Mouse (Mus musculus): ENCODE measurements around the gene Obscn. TPM values are rescaled to one million over a fixed set of nuclear protein-coding genes. Genes with fewer than 3 reads are reported as not detected.

The Obscn gene
- total RNA-seq (2014; rRNA removed; ENCODE audit: low replicate concordance): 225 and 245 TPM in 2 replicates
- polyA plus RNA-seq (2015; fragmentation: Nextera tagmentation; extraction: Ambion mirVana): 106 and 107 TPM in 2 replicates

- TF ChIP-seq EP300 (IDR thresholded peaks at IDR 0.05; ENCODE audit: low read depth) (no peak), CTCF (IDR thresholded peaks at IDR 0.05; ENCODE audit: low read depth) (no peak)
- WGBS: 33% methylated on average over 44 of the region's 44 CpGs
- Histone ChIP-seq H3K27me3 (ENCODE audit: control insufficient read depth, insufficient read depth, low read length) (peaks cover 21% of the 10 kb centered on the region), H3K4me3 (ENCODE audit: low read depth, low read length) (peak within 1 kb of the TSS; percentile 52), H3K4me1 (ENCODE audit: control insufficient read depth, insufficient read depth) (peaks cover 30% of the 10 kb centered on the region), H3K9ac (replicated peaks; ENCODE audit: low read depth, low read length) (peak within 1 kb of the TSS; percentile 77), H3K36me3 (replicated peaks; ENCODE audit: control insufficient read depth, insufficient read depth, low read length) (peaks cover 40% of the 10 kb centered on the region), H3K4me2 (ENCODE audit: low read depth, low read length) (peak within 1 kb of the TSS; percentile 76), H3K27ac (ENCODE audit: low read depth) (peak within 1 kb of the TSS; percentile 99), H3K9me3 (replicated peaks; ENCODE audit: control insufficient read depth, low read length) (no peaks in the 10 kb centered on the region)
- ATAC-seq (ENCODE audit: insufficient read depth, low read depth): no peak
- no peak for DNase-seq (ENCODE audit: low spot score)
Observed at GRCm38 (mm10) chr11:59135904-59136452, at the start of gene Obscn. TSS of gene Obscn (minus strand) at chr11:59136402.

- H3K9me3 ChIP-seq (replicated peaks; ENCODE audit: control insufficient read depth, low read length): no peaks in the 10 kb centered on the region
- peaks cover 20% of the 10 kb centered on the region for H3K36me3 ChIP-seq (replicated peaks; ENCODE audit: control insufficient read depth, insufficient read depth, low read length)
- 83% methylated on average over 5 of the region's 5 CpGs for WGBS
- ATAC-seq (ENCODE audit: insufficient read depth, low read depth) (no peak), DNase-seq (ENCODE audit: low spot score) (no peak)
- no peak overlapping the region for H3K27ac ChIP-seq (ENCODE audit: low read depth)
- H3K4me1 ChIP-seq (ENCODE audit: control insufficient read depth, insufficient read depth): peaks cover 18% of the 10 kb centered on the region
- H3K27me3 ChIP-seq (ENCODE audit: control insufficient read depth, insufficient read depth, low read length): no peaks in the 10 kb centered on the region
- H3K4me2 ChIP-seq (ENCODE audit: low read depth, low read length): no peak overlapping the region
- no peak for TF ChIP-seq EP300 (IDR thresholded peaks at IDR 0.05; ENCODE audit: low read depth)
- TF ChIP-seq CTCF (IDR thresholded peaks at IDR 0.05; ENCODE audit: low read depth): no peak
- no peak overlapping the region for H3K4me3 ChIP-seq (ENCODE audit: low read depth, low read length)
- H3K9ac ChIP-seq (replicated peaks; ENCODE audit: low read depth, low read length): no peak overlapping the region
Observed at GRCm38 (mm10) chr11:59185490-59185889, 49.3 kb upstream of the Obscn start.

GRCm38 (mm10) chr11:59183821-59184220, 47.6 kb upstream of the Obscn start:
- WGBS: 8% methylated on average over 3 of the region's 3 CpGs
- no peaks in the 10 kb centered on the region for H3K9me3 ChIP-seq (replicated peaks; ENCODE audit: control insufficient read depth, low read length)
- no peak overlapping the region for H3K9ac ChIP-seq (replicated peaks; ENCODE audit: low read depth, low read length)
- peak overlapping the region; percentile 38; the same call in 1 of the 2 replicates for H3K4me2 ChIP-seq (ENCODE audit: low read depth, low read length)
- ATAC-seq (ENCODE audit: insufficient read depth, low read depth): peak; percentile 78
- DNase-seq (ENCODE audit: low spot score): peak; percentile 88
- peaks cover 20% of the 10 kb centered on the region for H3K36me3 ChIP-seq (replicated peaks; ENCODE audit: control insufficient read depth, insufficient read depth, low read length)
- peak overlapping the region; percentile 84 for H3K27ac ChIP-seq (ENCODE audit: low read depth)
- H3K4me3 ChIP-seq (ENCODE audit: low read depth, low read length): no peak overlapping the region
- H3K4me1 ChIP-seq (ENCODE audit: control insufficient read depth, insufficient read depth): peaks cover 19% of the 10 kb centered on the region
- H3K27me3 ChIP-seq (ENCODE audit: control insufficient read depth, insufficient read depth, low read length): no peaks in the 10 kb centered on the region
- TF ChIP-seq EP300 (IDR thresholded peaks at IDR 0.05; ENCODE audit: low read depth): peak; percentile 54; the same call in 1 of the 2 replicates
- peak; percentile 85 for TF ChIP-seq CTCF (IDR thresholded peaks at IDR 0.05; ENCODE audit: low read depth)

GRCm38 (mm10) chr11:59182864-59183331, 46.7 kb upstream of the Obscn start, which contains the start of gene Gjc2:
TSS of gene Gjc2 (minus strand) at chr11:59183213.
- peaks cover 20% of the 10 kb centered on the region for H3K36me3 ChIP-seq (replicated peaks; ENCODE audit: control insufficient read depth, insufficient read depth, low read length)
- no peaks in the 10 kb centered on the region for H3K9me3 ChIP-seq (replicated peaks; ENCODE audit: control insufficient read depth, low read length)
- no peak for TF ChIP-seq CTCF (IDR thresholded peaks at IDR 0.05; ENCODE audit: low read depth)
- no peak for TF ChIP-seq EP300 (IDR thresholded peaks at IDR 0.05; ENCODE audit: low read depth)
- ATAC-seq (ENCODE audit: insufficient read depth, low read depth) (peak; percentile 38), DNase-seq (ENCODE audit: low spot score) (peak; percentile 29)
- H3K9ac ChIP-seq (replicated peaks; ENCODE audit: low read depth, low read length): no peak within 1 kb of the TSS; the same call in 1 of the 2 replicates
- peak within 1 kb of the TSS; percentile 38 for H3K4me2 ChIP-seq (ENCODE audit: low read depth, low read length)
- 4% methylated on average over 3 of the region's 3 CpGs for WGBS
- peak within 1 kb of the TSS; percentile 84 for H3K27ac ChIP-seq (ENCODE audit: low read depth)
- peaks cover 9% of the 10 kb centered on the region; the same call in 1 of the 2 replicates for H3K27me3 ChIP-seq (ENCODE audit: control insufficient read depth, insufficient read depth, low read length)
- H3K4me3 ChIP-seq (ENCODE audit: low read depth, low read length): no peak within 1 kb of the TSS
- peaks cover 19% of the 10 kb centered on the region for H3K4me1 ChIP-seq (ENCODE audit: control insufficient read depth, insufficient read depth)

- peak overlapping the region; percentile 54 for H3K4me2 ChIP-seq (ENCODE audit: low read depth, low read length)
- no peaks in the 10 kb centered on the region for H3K9me3 ChIP-seq (replicated peaks; ENCODE audit: control insufficient read depth, low read length)
- peak overlapping the region; percentile 34 for H3K4me3 ChIP-seq (ENCODE audit: low read depth, low read length)
- 7% methylated on average over 33 of the region's 34 CpGs for WGBS
- peaks cover 13% of the 10 kb centered on the region; the same call in 1 of the 2 replicates for H3K4me1 ChIP-seq (ENCODE audit: control insufficient read depth, insufficient read depth)
- no peak overlapping the region for H3K27ac ChIP-seq (ENCODE audit: low read depth)
- H3K36me3 ChIP-seq (replicated peaks; ENCODE audit: control insufficient read depth, insufficient read depth, low read length): no peaks in the 10 kb centered on the region
- TF ChIP-seq EP300 (IDR thresholded peaks at IDR 0.05; ENCODE audit: low read depth) (no peak), CTCF (IDR thresholded peaks at IDR 0.05; ENCODE audit: low read depth) (no peak)
- no peak overlapping the region for H3K9ac ChIP-seq (replicated peaks; ENCODE audit: low read depth, low read length)
- ATAC-seq (ENCODE audit: insufficient read depth, low read depth): 0 out of 2 replicates have a peak, but pooled peaks have one; percentile 16
- peak; percentile 1 for DNase-seq (ENCODE audit: low spot score)
- H3K27me3 ChIP-seq (ENCODE audit: control insufficient read depth, insufficient read depth, low read length): peaks cover 46% of the 10 kb centered on the region
Observed at GRCm38 (mm10) chr11:59176921-59177320, 40.7 kb upstream of the Obscn start.

All from heart, postnatal 0 days (tissue).